Mouse (Mus musculus): ENCODE results near the gene Cyp24a1.

The Cyp24a1 gene

GRCm38 (mm10) chr2:170497091-170497566 is at the start of gene Cyp24a1:
Cyp24a1 (minus strand) TSS chr2:170497145.
- DNase-seq (ENCODE audit: low spot score in 2 of 2): no peak

- DNase-seq (ENCODE audit: low spot score in 2 of 2): no peak
These were observed 48.8 kb upstream of the Cyp24a1 start for GRCm38 (mm10) chr2:170545745-170546144.

- no peak for DNase-seq (ENCODE audit: low spot score in 2 of 2)
These were observed 48.0 kb upstream of the Cyp24a1 start for GRCm38 (mm10) chr2:170544950-170545349.

GRCm38 (mm10) chr2:170544159-170544558 is 47.2 kb upstream of the Cyp24a1 start:
- no peak for DNase-seq (ENCODE audit: low spot score in 2 of 2)

GRCm38 (mm10) chr2:170543625-170544024 is 46.7 kb upstream of the Cyp24a1 start:
- no peak for DNase-seq (ENCODE audit: low spot score in 2 of 2)

- no peak for DNase-seq (ENCODE audit: low spot score in 2 of 2)
These were observed 42.3 kb upstream of the Cyp24a1 start for GRCm38 (mm10) chr2:170539211-170539610.

GRCm38 (mm10) chr2:170535841-170536240 is 38.9 kb upstream of the Cyp24a1 start:
- no peak for DNase-seq (ENCODE audit: low spot score in 2 of 2)

- DNase-seq (ENCODE audit: low spot score in 2 of 2): no peak
These were observed 37.8 kb upstream of the Cyp24a1 start for GRCm38 (mm10) chr2:170534803-170535174.

GRCm38 (mm10) chr2:170534116-170534802 is 37.3 kb upstream of the Cyp24a1 start:
- no peak for DNase-seq (ENCODE audit: low spot score in 2 of 2)

- DNase-seq (ENCODE audit: low spot score in 2 of 2): no peak
These were observed 33.3 kb upstream of the Cyp24a1 start for GRCm38 (mm10) chr2:170530256-170530655.

GRCm38 (mm10) chr2:170529766-170530165 is 32.8 kb upstream of the Cyp24a1 start:
- DNase-seq (ENCODE audit: low spot score in 2 of 2): no peak

GRCm38 (mm10) chr2:170528061-170528460 is 31.1 kb upstream of the Cyp24a1 start:
- no peak for DNase-seq (ENCODE audit: low spot score in 2 of 2)

- DNase-seq (ENCODE audit: low spot score in 2 of 2): no peak
These were observed 29.6 kb upstream of the Cyp24a1 start for GRCm38 (mm10) chr2:170526513-170526912.

- DNase-seq (ENCODE audit: low spot score in 2 of 2): no peak
These were observed 23.5 kb upstream of the Cyp24a1 start for GRCm38 (mm10) chr2:170520321-170520971.

- no peak for DNase-seq (ENCODE audit: low spot score in 2 of 2)
These were observed 16.8 kb upstream of the Cyp24a1 start for GRCm38 (mm10) chr2:170513756-170514155.

GRCm38 (mm10) chr2:170511073-170511891 is 14.3 kb upstream of the Cyp24a1 start:
- DNase-seq (ENCODE audit: low spot score in 2 of 2): peak; percentile 77 to 80

GRCm38 (mm10) chr2:170508821-170509220 is 11.9 kb upstream of the Cyp24a1 start:
- DNase-seq (ENCODE audit: low spot score in 2 of 2): peak; percentile 57 to 73

GRCm38 (mm10) chr2:170507734-170508133 is 10.8 kb upstream of the Cyp24a1 start:
- peak; percentile 55 to 58 for DNase-seq (ENCODE audit: low spot score in 2 of 2)

GRCm38 (mm10) chr2:170503983-170504382 is 7.0 kb upstream of the Cyp24a1 start:
- DNase-seq (ENCODE audit: low spot score in 2 of 2): no peak

GRCm38 (mm10) chr2:170503343-170503742 is 6.4 kb upstream of the Cyp24a1 start:
- no peak for DNase-seq (ENCODE audit: low spot score in 2 of 2)

- no peak for DNase-seq (ENCODE audit: low spot score in 2 of 2)
These were observed 1.1 kb upstream of the Cyp24a1 start for GRCm38 (mm10) chr2:170498011-170498410.

- no peak for DNase-seq (ENCODE audit: low spot score in 2 of 2)
These were observed 603 bp downstream of the Cyp24a1 start, which contains the start of gene Pfdn4 for GRCm38 (mm10) chr2:170496154-170496930. Pfdn4 (plus strand) TSS chr2:170496428.

Data from spleen, postnatal 36 days (tissue).